Mouse (Mus musculus) layer of hippocampus, adult 2 months (tissue): ENCODE data around the gene Cela1. TPM values are rescaled to one million over a fixed set of nuclear protein-coding genes. Genes with fewer than 3 reads are reported as not detected.

Experiments used
- DNase-seq, 2 experiments: peaks; one replicate each; pipeline ENCODE4 v3.0.0; 2022; ENCODE audit warnings: low spot score in 2 of 2
- H3K27ac ChIP-seq: fragments of 200-600 bp; 2 replicates; pipeline ENCODE4 v1.8.1; 2022
- H3K4me3 ChIP-seq: fragments of 200-600 bp; 2 replicates; pipeline ENCODE4 v1.8.1; 2022; ENCODE audit warnings: mild to moderate bottlenecking
- CTCF ChIP-seq: fragments of 200-600 bp; conservative IDR thresholded peaks from 2 replicates; pipeline ENCODE4 v1.8.1; 2022; ENCODE audit warnings: antibody characterized with exemption, mild to moderate bottlenecking, moderate library complexity
- total RNA-seq, 2 experiments: library from RNA; stranded (reverse); gene quantifications; 2 replicates each; pipeline ENCODE4 v1.2.3; 2021

The Cela1 gene
- total RNA-seq, 2 experiments from 2014 or later, result 1.3 TPM

- Histone ChIP-seq H3K4me3 (no peak overlapping the region), H3K27ac (no peak overlapping the region)
- no peak for DNase-seq
- TF ChIP-seq CTCF, result no peak
Observed at GRCm38 (mm10) chr15:100720066-100720465, 32.3 kb upstream of the Cela1 start.

- Histone ChIP-seq H3K4me3 (no peak overlapping the region), H3K27ac (no peak overlapping the region)
- TF ChIP-seq CTCF, result no peak
- no peak for DNase-seq
Observed at GRCm38 (mm10) chr15:100719217-100719616, 31.5 kb upstream of the Cela1 start.

- Histone ChIP-seq H3K27ac (no peak overlapping the region), H3K4me3 (no peak overlapping the region)
- peak; percentile 61 for TF ChIP-seq CTCF
- DNase-seq, result no peak
Observed at GRCm38 (mm10) chr15:100718572-100718971, 30.9 kb upstream of the Cela1 start.

GRCm38 (mm10) chr15:100717933-100718332, 30.2 kb upstream of the Cela1 start:
- no peak overlapping the region for H3K27ac ChIP-seq
- no peak for TF ChIP-seq CTCF
- DNase-seq, result no peak
- no peak overlapping the region for H3K4me3 ChIP-seq

- DNase-seq, result no peak
- no peak overlapping the region for H3K4me3 ChIP-seq
- no peak for TF ChIP-seq CTCF
- H3K27ac ChIP-seq, result no peak overlapping the region
Observed at GRCm38 (mm10) chr15:100715399-100715993, 27.8 kb upstream of the Cela1 start.

GRCm38 (mm10) chr15:100714470-100714869, 26.7 kb upstream of the Cela1 start:
- TF ChIP-seq CTCF, result no peak
- Histone ChIP-seq H3K27ac (no peak overlapping the region), H3K4me3 (no peak overlapping the region)
- no peak for DNase-seq

- no peak for TF ChIP-seq CTCF
- Histone ChIP-seq H3K4me3 (no peak overlapping the region), H3K27ac (no peak overlapping the region)
- DNase-seq, result no peak
Observed at GRCm38 (mm10) chr15:100710838-100711237, 23.1 kb upstream of the Cela1 start.

GRCm38 (mm10) chr15:100708433-100709078, 20.8 kb upstream of the Cela1 start:
- H3K4me3 ChIP-seq, result no peak overlapping the region
- no peak for TF ChIP-seq CTCF
- no peak overlapping the region for H3K27ac ChIP-seq
- DNase-seq, result no peak

- Histone ChIP-seq H3K27ac (no peak overlapping the region), H3K4me3 (no peak overlapping the region)
- DNase-seq, result no peak
- no peak for TF ChIP-seq CTCF
Observed at GRCm38 (mm10) chr15:100706226-100706625, 18.5 kb upstream of the Cela1 start.

- DNase-seq, result no peak
- no peak for TF ChIP-seq CTCF
- no peak overlapping the region for H3K4me3 ChIP-seq
- no peak overlapping the region for H3K27ac ChIP-seq
Observed at GRCm38 (mm10) chr15:100705376-100705775, 17.7 kb upstream of the Cela1 start.

GRCm38 (mm10) chr15:100703913-100704312, 16.2 kb upstream of the Cela1 start:
- no peak for TF ChIP-seq CTCF
- Histone ChIP-seq H3K4me3 (no peak overlapping the region), H3K27ac (no peak overlapping the region)
- DNase-seq, result no peak

GRCm38 (mm10) chr15:100701856-100702255, 14.1 kb upstream of the Cela1 start:
- TF ChIP-seq CTCF, result no peak
- DNase-seq, result no peak
- Histone ChIP-seq H3K4me3 (no peak overlapping the region), H3K27ac (no peak overlapping the region; the same call in 1 of the 2 replicates)

- no peak for TF ChIP-seq CTCF
- DNase-seq, result peak; percentile 26 to 34
- no peak overlapping the region for H3K4me3 ChIP-seq
- H3K27ac ChIP-seq, result peak overlapping the region; percentile 52
Observed at GRCm38 (mm10) chr15:100701108-100701507, 13.4 kb upstream of the Cela1 start.

GRCm38 (mm10) chr15:100700424-100700823, 12.7 kb upstream of the Cela1 start:
- no peak for DNase-seq
- no peak for TF ChIP-seq CTCF
- Histone ChIP-seq H3K27ac (peak overlapping the region; percentile 52), H3K4me3 (no peak overlapping the region)

GRCm38 (mm10) chr15:100699386-100699785, 11.7 kb upstream of the Cela1 start:
- DNase-seq, result no peak
- TF ChIP-seq CTCF, result no peak
- no peak overlapping the region for H3K27ac ChIP-seq
- no peak overlapping the region for H3K4me3 ChIP-seq
